Mouse (Mus musculus): Measurements from ENCODE around the gene Gm11758. TPM values are rescaled to one million over a fixed set of nuclear protein-coding genes. Genes with fewer than 3 reads are reported as not detected.
"Not testable (repeated sequence)": the region's sequence is repeated elsewhere in the genome, so short reads cannot be mapped to it uniquely, and the experiment has no call there.

The Gm11758 gene
- polyA plus RNA-seq (2012; rRNA removed): not detected in 2 replicates

DNA sequence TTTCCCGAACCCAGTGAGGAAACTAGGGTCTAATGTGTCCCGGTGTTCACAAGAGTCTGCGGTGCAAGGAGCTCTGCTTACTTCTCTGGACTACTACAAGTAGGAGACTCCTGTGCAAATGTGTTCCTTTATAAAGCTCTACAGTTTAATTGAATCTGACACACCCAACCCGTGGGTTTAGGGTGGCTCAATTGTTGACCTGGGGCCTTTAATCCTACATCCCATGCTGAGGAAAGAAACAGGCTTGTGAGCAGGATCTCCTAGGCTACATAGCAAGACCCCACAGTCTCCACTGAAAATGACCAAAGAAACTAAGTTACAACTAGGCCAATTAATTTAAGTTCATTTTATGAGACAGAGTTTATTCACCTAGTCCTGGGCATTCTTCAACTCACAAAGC, at the start of gene Gm11758:
Gene Gm11758, minus strand, starts transcription at position 101 of the 400 bp plus-strand sequence.
- not testable (repeated sequence) for DNase-seq (ENCODE audit: extremely low spot score in 1 of 2, low spot score in 1 of 2)

DNA sequence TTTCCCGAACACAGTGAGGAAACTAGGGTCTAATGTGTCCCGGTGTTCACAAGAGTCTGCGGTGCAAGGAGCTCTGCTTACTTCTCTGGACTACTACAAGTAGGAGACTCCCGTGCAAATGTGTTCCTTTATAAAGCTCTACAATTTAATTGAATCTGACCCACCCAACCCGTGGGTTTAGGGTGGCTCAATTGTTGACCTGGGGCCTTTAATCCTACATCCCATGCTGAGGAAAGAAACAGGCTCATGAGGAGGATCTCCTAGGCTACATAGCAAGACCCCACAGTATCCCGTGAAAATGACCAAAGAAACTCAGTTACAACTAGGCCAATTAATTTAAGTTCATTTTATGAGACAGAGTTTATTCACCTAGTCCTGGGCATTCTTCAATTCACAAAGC, 44.6 kb upstream of the Gm11758 start, which contains the start of gene Gm11756:
Gene Gm11756, minus strand, starts transcription at position 101 of the 400 bp plus-strand sequence.
- not testable (repeated sequence) for DNase-seq (ENCODE audit: extremely low spot score in 1 of 2, low spot score in 1 of 2)

DNA sequence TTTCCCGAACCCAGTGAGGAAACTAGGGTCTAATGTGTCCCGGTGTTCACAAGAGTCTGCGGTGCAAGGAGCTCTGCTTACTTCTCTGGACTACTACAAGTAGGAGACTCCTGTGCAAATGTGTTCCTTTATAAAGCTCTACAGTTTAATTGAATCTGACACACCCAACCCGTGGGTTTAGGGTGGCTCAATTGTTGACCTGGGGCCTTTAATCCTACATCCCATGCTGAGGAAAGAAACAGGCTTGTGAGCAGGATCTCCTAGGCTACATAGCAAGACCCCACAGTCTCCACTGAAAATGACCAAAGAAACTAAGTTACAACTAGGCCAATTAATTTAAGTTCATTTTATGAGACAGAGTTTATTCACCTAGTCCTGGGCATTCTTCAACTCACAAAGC, 29.8 kb upstream of the Gm11758 start, which contains the start of gene Gm13871:
Gene Gm13871, minus strand, starts transcription at position 101 of the 400 bp plus-strand sequence.
- not testable (repeated sequence) for DNase-seq (ENCODE audit: extremely low spot score in 1 of 2, low spot score in 1 of 2)

DNA sequence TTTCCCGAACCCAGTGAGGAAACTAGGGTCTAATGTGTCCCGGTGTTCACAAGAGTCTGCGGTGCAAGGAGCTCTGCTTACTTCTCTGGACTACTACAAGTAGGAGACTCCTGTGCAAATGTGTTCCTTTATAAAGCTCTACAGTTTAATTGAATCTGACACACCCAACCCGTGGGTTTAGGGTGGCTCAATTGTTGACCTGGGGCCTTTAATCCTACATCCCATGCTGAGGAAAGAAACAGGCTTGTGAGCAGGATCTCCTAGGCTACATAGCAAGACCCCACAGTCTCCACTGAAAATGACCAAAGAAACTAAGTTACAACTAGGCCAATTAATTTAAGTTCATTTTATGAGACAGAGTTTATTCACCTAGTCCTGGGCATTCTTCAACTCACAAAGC, 14.9 kb upstream of the Gm11758 start, which contains the start of gene Gm11757:
Gene Gm11757, minus strand, starts transcription at position 101 of the 400 bp plus-strand sequence.
- DNase-seq (ENCODE audit: extremely low spot score in 1 of 2, low spot score in 1 of 2): not testable (repeated sequence)

DNA sequence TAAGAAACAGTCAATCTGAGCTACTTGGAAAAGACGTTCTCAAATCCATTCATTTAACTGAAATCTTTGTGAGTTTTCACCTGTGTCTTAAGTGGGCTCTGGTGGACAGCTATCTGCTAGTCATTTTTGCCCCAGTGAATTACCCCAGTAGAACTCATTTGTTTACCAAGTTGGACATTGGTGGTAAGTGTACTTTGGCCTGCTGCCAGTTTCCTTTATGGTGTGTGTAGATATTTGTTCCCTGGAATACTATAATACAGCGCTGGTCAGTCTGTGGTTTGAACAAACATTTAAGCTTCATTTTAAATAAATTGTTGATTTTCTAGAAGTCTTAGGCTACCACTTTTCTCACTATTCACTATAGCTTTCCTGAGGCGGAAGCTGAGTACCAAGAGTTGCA, 49.5 kb downstream of the Gm11758 start:
- no peak for DNase-seq (ENCODE audit: extremely low spot score in 1 of 2, low spot score in 1 of 2)

Other genes starting within 250 kb of the Gm11758 start
- gene Gm11236, start 238.1 kb downstream of the Gm11758 start, polyA plus RNA-seq (2012; rRNA removed): not detected in 2 replicates
- not detected in 2 replicates for gene Gm11239, start 207.9 kb downstream of the Gm11758 start, polyA plus RNA-seq (2012; rRNA removed)
- not detected in 2 replicates for gene Gm428, start 192.8 kb downstream of the Gm11758 start, polyA plus RNA-seq (2012; rRNA removed)
- 0.12 and 0.15 TPM in 2 replicates for gene Rasef, start 85.3 kb downstream of the Gm11758 start, polyA plus RNA-seq (2012; rRNA removed)
- not detected in 2 replicates for gene Gm11757, start 14.8 kb upstream of the Gm11758 start, polyA plus RNA-seq (2012; rRNA removed)
- not detected in 2 replicates for gene Gm13871, start 29.7 kb upstream of the Gm11758 start, polyA plus RNA-seq (2012; rRNA removed)
- not detected in 2 replicates for gene Gm11756, start 44.5 kb upstream of the Gm11758 start, polyA plus RNA-seq (2012; rRNA removed)
- gene 2310002L09Rik, start 74.6 kb upstream of the Gm11758 start, polyA plus RNA-seq (2012; rRNA removed): 0.23 TPM in 1 of 2 replicates, not detected in the other
- gene Frmd3, start 137.2 kb upstream of the Gm11758 start, polyA plus RNA-seq (2012; rRNA removed): 10.6 and 11.2 TPM in 2 replicates